Mouse (Mus musculus) MEL (cell line): ENCODE results near the gene Smtn. TPM values are rescaled to one million over a fixed set of nuclear protein-coding genes. Genes with fewer than 3 reads are reported as not detected.

Experiments
- DNase-seq: peaks from one replicate; pipeline ENCODE4 v3.0.0; 2011; ENCODE audit warnings: low read depth, low spot score
- H3K27ac ChIP-seq: 2 replicates; pipeline ENCODE4 v1.5.1; 2012; ENCODE audit warnings: low read depth, mild to moderate bottlenecking, control low read depth, low read length, moderate library complexity; ENCODE audit not compliant: control insufficient read depth
- H3K27me3 ChIP-seq, 2 experiments: fragments of 150-350 bp in 1 of 2; sonication (generic) in 1 of 2; 2 replicates each; pipeline ENCODE4 v1.6.1; 2012; ENCODE audit warnings: low read length in 2 of 2, mild to moderate bottlenecking in 2 of 2, improper control_type of control experiment in 1 of 2, moderate library complexity in 1 of 2; ENCODE audit not compliant: insufficient read depth in 2 of 2, control insufficient read depth in 1 of 2
- H3K36me3 ChIP-seq, 2 experiments: 2 replicates each; pipeline ENCODE4 v1.6.1; 2012 to 2014; ENCODE audit warnings: low read length in 2 of 2, improper control_type of control experiment in 1 of 2, inconsistent platforms in 1 of 2, mild to moderate bottlenecking in 1 of 2; ENCODE audit not compliant: insufficient read depth in 2 of 2, control insufficient read depth in 1 of 2
- H3K4me1 ChIP-seq, 2 experiments: fragments of 150-350 bp in 1 of 2; sonication (generic) in 1 of 2; 2 replicates each; pipeline ENCODE4 v1.6.1; 2012; ENCODE audit warnings: low read length in 2 of 2, improper control_type of control experiment in 1 of 2, mild to moderate bottlenecking in 1 of 2; ENCODE audit not compliant: insufficient read depth in 2 of 2, control insufficient read depth in 1 of 2
- H3K4me3 ChIP-seq, 2 experiments: fragments of 150-350 bp in 1 of 2; sonication (generic) in 1 of 2; 2 replicates each; pipeline ENCODE4 v1.5.1; 2012; ENCODE audit warnings: low read depth in 2 of 2, low read length in 2 of 2, mild to moderate bottlenecking in 2 of 2, moderate library complexity in 2 of 2, control low read depth in 1 of 2, improper control_type of control experiment in 1 of 2; ENCODE audit not compliant: control insufficient read depth in 1 of 2, insufficient read depth in 1 of 2
- H3K79me2 ChIP-seq: 2 replicates; pipeline ENCODE4 v1.6.1; 2012; ENCODE audit warnings: mild to moderate bottlenecking, low read length, moderate library complexity; ENCODE audit not compliant: control insufficient read depth, poor library complexity, insufficient read depth
- H3K9ac ChIP-seq: 2 replicates; pipeline ENCODE4 v1.6.1; 2012; ENCODE audit warnings: low read depth, mild to moderate bottlenecking, control low read depth, low read length, moderate library complexity; ENCODE audit not compliant: control insufficient read depth, poor library complexity, severe bottlenecking
- H3K9me3 ChIP-seq: fragments of 150-350 bp; sonication (generic); replicated peaks from 2 replicates; pipeline ENCODE4 v1.6.1; 2012; ENCODE audit warnings: mild to moderate bottlenecking, low read length, improper control_type of control experiment, moderate library complexity; ENCODE audit not compliant: insufficient read depth
- BHLHE40 ChIP-seq: IDR thresholded peaks from 2 replicates; pipeline ENCODE4 v1.6.1; 2012; ENCODE audit warnings: low read depth, mild to moderate bottlenecking, inconsistent platforms, low read length, improper control_type of control experiment, borderline replicate concordance
- CHD1 ChIP-seq: IDR thresholded peaks from 2 replicates; pipeline ENCODE4 v1.6.1; 2012; ENCODE audit warnings: low read depth, mild to moderate bottlenecking, inconsistent platforms, low read length, improper control_type of control experiment
- CHD2 ChIP-seq: IDR thresholded peaks from 2 replicates; pipeline ENCODE4 v1.6.1; 2011; ENCODE audit warnings: low read length, improper control_type of control experiment
- CTCF ChIP-seq, 3 experiments: IDR thresholded peaks in 2 of 3; conservative IDR thresholded peaks in 1 of 3; 2 replicates each; pipeline ENCODE4 v1.5.1; 2011 to 2012; ENCODE audit warnings: low read length in 3 of 3, low read depth in 2 of 3, mild to moderate bottlenecking in 2 of 3, improper control_type of control experiment in 1 of 3, inconsistent platforms in 1 of 3, mixed read lengths in 1 of 3, moderate library complexity in 1 of 3; ENCODE audit not compliant: control insufficient read depth in 1 of 3, insufficient read depth in 1 of 3, poor library complexity in 1 of 3, severe bottlenecking in 1 of 3
- E2F4 ChIP-seq: IDR thresholded peaks from 2 replicates; pipeline ENCODE4 v1.6.1; 2011; ENCODE audit warnings: low read depth, low read length, improper control_type of control experiment, borderline replicate concordance
- ELF1 ChIP-seq: IDR thresholded peaks from 2 replicates; pipeline ENCODE4 v1.6.1; 2014; ENCODE audit warnings: low read depth, mild to moderate bottlenecking, inconsistent platforms, low read length, improper control_type of control experiment, moderate library complexity
- EP300 ChIP-seq, 2 experiments: IDR thresholded peaks; 2 replicates each; pipeline ENCODE4 v1.6.1; 2011; ENCODE audit warnings: improper control_type of control experiment in 2 of 2, low read length in 2 of 2, low read depth in 1 of 2, mild to moderate bottlenecking in 1 of 2
- GATA1 ChIP-seq: IDR thresholded peaks from 2 replicates; pipeline ENCODE4 v1.6.1; 2011; ENCODE audit warnings: low read depth, low read length, improper control_type of control experiment
- HCFC1 ChIP-seq: IDR thresholded peaks from 2 replicates; pipeline ENCODE4 v1.6.1; 2012; ENCODE audit warnings: low read depth, mild to moderate bottlenecking, inconsistent platforms, low read length, improper control_type of control experiment, moderate library complexity
- KAT2A ChIP-seq: conservative IDR thresholded peaks from 2 replicates; pipeline ENCODE4 v1.6.1; 2012; ENCODE audit warnings: low read depth, low read length, improper control_type of control experiment, inconsistent platforms
- MAX ChIP-seq: IDR thresholded peaks from 2 replicates; pipeline ENCODE4 v1.6.1; 2011; ENCODE audit warnings: low read length, improper control_type of control experiment
- MAZ ChIP-seq: IDR thresholded peaks from 2 replicates; pipeline ENCODE4 v1.6.1; 2012; ENCODE audit warnings: low read depth, mild to moderate bottlenecking, inconsistent platforms, low read length, improper control_type of control experiment
- MEF2A ChIP-seq: IDR thresholded peaks from 2 replicates; pipeline ENCODE4 v1.6.1; 2014; ENCODE audit warnings: low read depth, mild to moderate bottlenecking, inconsistent platforms, low read length, improper control_type of control experiment; ENCODE audit not compliant: poor library complexity, insufficient replicate concordance, severe bottlenecking; ENCODE audit errors: extremely low read depth
- MXI1 ChIP-seq: IDR thresholded peaks from 2 replicates; pipeline ENCODE4 v1.6.1; 2011; ENCODE audit warnings: mild to moderate bottlenecking, low read depth, low read length, improper control_type of control experiment
- MYB ChIP-seq: IDR thresholded peaks from 2 replicates; pipeline ENCODE4 v1.6.1; 2011; ENCODE audit warnings: mild to moderate bottlenecking, low read depth, low read length, improper control_type of control experiment
- MYC ChIP-seq: IDR thresholded peaks from 2 replicates; pipeline ENCODE4 v1.6.1; 2011; ENCODE audit warnings: low read depth, mild to moderate bottlenecking, low read length, improper control_type of control experiment, moderate library complexity
- NELFE ChIP-seq: IDR thresholded peaks from 2 replicates; pipeline ENCODE4 v1.6.1; 2011; ENCODE audit warnings: low read depth, low read length, improper control_type of control experiment
- POLR2A ChIP-seq, 2 experiments: IDR thresholded peaks; 2 replicates each; pipeline ENCODE4 v1.6.1; 2011 to 2012; ENCODE audit warnings: low read length in 2 of 2, mild to moderate bottlenecking in 2 of 2, control low read depth in 1 of 2, improper control_type of control experiment in 1 of 2, low read depth in 1 of 2, moderate library complexity in 1 of 2; ENCODE audit not compliant: control insufficient read depth in 1 of 2, insufficient read depth in 1 of 2, poor library complexity in 1 of 2
- POLR2AphosphoS2 ChIP-seq: IDR thresholded peaks from 2 replicates; pipeline ENCODE4 v1.6.1; 2011; ENCODE audit warnings: low read length, improper control_type of control experiment
- RAD21 ChIP-seq: IDR thresholded peaks from 2 replicates; pipeline ENCODE4 v1.6.1; 2011; ENCODE audit warnings: mild to moderate bottlenecking, low read depth, low read length, improper control_type of control experiment
- RCOR1 ChIP-seq: IDR thresholded peaks from 2 replicates; pipeline ENCODE4 v1.6.1; 2012; ENCODE audit warnings: low read depth, mild to moderate bottlenecking, inconsistent platforms, low read length, improper control_type of control experiment
- SIN3A ChIP-seq: IDR thresholded peaks from 2 replicates; pipeline ENCODE4 v1.6.1; 2012; ENCODE audit warnings: low read length, improper control_type of control experiment, inconsistent platforms
- SMC3 ChIP-seq: IDR thresholded peaks from 2 replicates; pipeline ENCODE4 v1.6.1; 2011; ENCODE audit warnings: low read depth, low read length, improper control_type of control experiment
- UBTF ChIP-seq: IDR thresholded peaks from 2 replicates; pipeline ENCODE4 v1.6.1; 2012; ENCODE audit warnings: low read depth, mild to moderate bottlenecking, inconsistent platforms, low read length, improper control_type of control experiment, moderate library complexity, borderline replicate concordance; ENCODE audit not compliant: insufficient read depth
- USF1 ChIP-seq: IDR thresholded peaks from 2 replicates; pipeline ENCODE4 v1.6.1; 2014; ENCODE audit warnings: low read depth, mild to moderate bottlenecking, inconsistent platforms, low read length, improper control_type of control experiment, moderate library complexity
- ZC3H11A ChIP-seq: IDR thresholded peaks from 2 replicates; pipeline ENCODE4 v1.6.1; 2012; ENCODE audit warnings: low read depth, mild to moderate bottlenecking, inconsistent platforms, low read length, improper control_type of control experiment
- ZKSCAN1 ChIP-seq: IDR thresholded peaks from 2 replicates; pipeline ENCODE4 v1.6.1; 2012; ENCODE audit warnings: low read depth, mild to moderate bottlenecking, inconsistent platforms, low read length, improper control_type of control experiment, moderate library complexity
- ZMIZ1 ChIP-seq: IDR thresholded peaks from 2 replicates; pipeline ENCODE4 v1.6.1; 2012; ENCODE audit warnings: low read depth, mild to moderate bottlenecking, inconsistent platforms, low read length, improper control_type of control experiment, moderate library complexity
- polyA plus RNA-seq, 2 experiments: library from polyadenylated mRNA; stranded (reverse) in 1 of 2; unstranded in 1 of 2; fragments of >175 nt in 1 of 2; fragments of >200 nt in 1 of 2; gene quantifications; 2 replicates each; pipeline versions ENCODE4 v1.2.1 to v1.2.4; 2012; ENCODE audit warnings: low replicate concordance in 2 of 2, low read depth in 1 of 2; ENCODE audit not compliant: insufficient read length in 2 of 2, insufficient read depth in 1 of 2, missing spikeins in 1 of 2
- total RNA-seq: library from RNA; depleted of rRNA; stranded (reverse); fragments of 300-350 nt; gene quantifications from 2 replicates; pipeline ENCODE4 v1.2.3, GENCODE M21; 2012

Gene Smtn
- total and polyA plus RNA-seq, 3 experiments: 203 to 370 TPM; not detected in 1

- Histone ChIP-seq H3K9me3 (no peaks in the 10 kb centered on the region), H3K27me3 (no peaks in the 10 kb centered on the region), H3K36me3 (peaks cover 0 to 10% of the 10 kb centered on the region in 2 experiments; a peak in 2 of 4 replicates), H3K79me2 (peaks cover 3% of the 10 kb centered on the region; the same call in 1 of the 2 replicates), H3K4me1 (peaks cover 2 to 29% of the 10 kb centered on the region in 2 experiments; a peak in 3 of 4 replicates), H3K4me3 (peak overlapping the region; percentile 36 to 61), H3K9ac (peak overlapping the region; percentile 67), H3K27ac (peak overlapping the region; percentile 51)
- no peak for TF ChIP-seq E2F4
- TF ChIP-seq MYB: no peak
- peak; percentile 76 to 78 for TF ChIP-seq POLR2A (IDR thresholded peaks at IDR 0.05; ENCODE audit: control insufficient read depth in 1 of 2, insufficient read depth in 1 of 2, low read depth in 1 of 2, low read length in 2 of 2, poor library complexity in 1 of 2)
- TF ChIP-seq CHD2: no peak
- peak; percentile 54; the same call in 1 of the 2 replicates for TF ChIP-seq USF1
- TF ChIP-seq GATA1: no peak
- TF ChIP-seq CHD1: no peak; the same call in 1 of the 2 replicates
- peak; percentile 62; the same call in 1 of the 2 replicates for TF ChIP-seq MAX
- TF ChIP-seq CTCF (IDR thresholded peaks at IDR 0.05 in 2 of 3, conservative IDR thresholded peaks at IDR 0.05 in 1 of 3; ENCODE audit: control insufficient read depth in 1 of 3, insufficient read depth in 1 of 3, low read depth in 2 of 3, low read length in 3 of 3, poor library complexity in 1 of 3, severe bottlenecking in 1 of 3): peak; percentile 77 to 99 (median 99)
- 0 out of 2 replicates have a peak, but pooled peaks have one; percentile 38 for TF ChIP-seq RCOR1
- 0 out of 2 replicates have a peak, but pooled peaks have one; percentile 76 for TF ChIP-seq UBTF
- TF ChIP-seq NELFE: peak; percentile 58; the same call in 1 of the 2 replicates
- TF ChIP-seq SMC3: peak; percentile 98
- TF ChIP-seq HCFC1: peak; percentile 59; the same call in 1 of the 2 replicates
- TF ChIP-seq MAZ: peak; percentile 91
- no peak for TF ChIP-seq EP300 (IDR thresholded peaks at IDR 0.05; ENCODE audit: low read depth in 1 of 2, low read length in 2 of 2)
- peak; percentile 46; the same call in 1 of the 2 replicates for TF ChIP-seq ELF1
- peak; percentile 93 for TF ChIP-seq MXI1
- peak; percentile 86 for TF ChIP-seq MYC
- TF ChIP-seq POLR2AphosphoS2: peak; percentile 69; the same call in 1 of the 2 replicates
- TF ChIP-seq ZKSCAN1: no peak
- TF ChIP-seq MEF2A: no peak
- TF ChIP-seq KAT2A: no peak
- peak; percentile 100 for TF ChIP-seq RAD21
- peak; percentile 88 for TF ChIP-seq SIN3A
- TF ChIP-seq BHLHE40: 0 out of 2 replicates have a peak, but pooled peaks have one; percentile 45
- TF ChIP-seq ZC3H11A: peak; percentile 91
- TF ChIP-seq ZMIZ1: peak; percentile 73; the same call in 1 of the 2 replicates
- peak; percentile 97 for DNase-seq
These were observed 4.9 kb downstream of the Smtn start for GRCm38 (mm10) chr11:3535406-3535986.
